Comparison of ENCODE assay signal across 1 mouse cellular context in the genomic region with DNA sequence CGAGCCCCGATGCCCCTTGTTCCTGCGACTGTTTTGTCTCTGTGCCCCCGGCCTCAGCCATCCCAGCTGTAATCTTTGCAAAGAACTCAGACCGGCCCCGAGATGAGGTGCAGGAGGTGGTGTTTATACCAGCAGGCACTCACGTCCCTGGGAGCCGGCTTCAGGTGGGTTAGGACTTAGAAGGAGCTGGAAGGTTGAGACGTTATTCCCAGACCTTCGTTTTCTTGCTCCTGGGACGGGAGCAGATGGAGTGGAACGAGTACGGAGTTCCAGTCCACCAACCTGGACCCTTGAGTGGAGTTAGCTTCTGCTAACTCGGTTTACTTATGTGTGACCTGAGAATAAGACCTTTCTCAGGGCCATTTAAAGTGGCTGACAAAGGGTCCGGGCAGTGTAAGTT.
TF ChIP-seq lines count a peak whose summit lies in the region.

No protein-coding gene starts in this region.

TF ChIP-seq in CH12.LX, 34 proteins besides CTCF, POLR2A, EP300 and RAD21 (continued from another document):
- TF ChIP-seq ZNF384 (IDR thresholded peaks at IDR 0.05; ENCODE audit: low read depth, low read length) (no peak), NRF1 (IDR thresholded peaks at IDR 0.05; ENCODE audit: low read depth, low read length) (no peak)
